Mouse (Mus musculus): Measurements from ENCODE around the gene Pycr2. TPM values are rescaled to one million over a fixed set of nuclear protein-coding genes. Genes with fewer than 3 reads are reported as not detected.

Pycr2 gene
- 10 to 100 TPM; 46.5 to 54.7 (median 50.7) TPM for total RNA-seq (2022)

DNA sequence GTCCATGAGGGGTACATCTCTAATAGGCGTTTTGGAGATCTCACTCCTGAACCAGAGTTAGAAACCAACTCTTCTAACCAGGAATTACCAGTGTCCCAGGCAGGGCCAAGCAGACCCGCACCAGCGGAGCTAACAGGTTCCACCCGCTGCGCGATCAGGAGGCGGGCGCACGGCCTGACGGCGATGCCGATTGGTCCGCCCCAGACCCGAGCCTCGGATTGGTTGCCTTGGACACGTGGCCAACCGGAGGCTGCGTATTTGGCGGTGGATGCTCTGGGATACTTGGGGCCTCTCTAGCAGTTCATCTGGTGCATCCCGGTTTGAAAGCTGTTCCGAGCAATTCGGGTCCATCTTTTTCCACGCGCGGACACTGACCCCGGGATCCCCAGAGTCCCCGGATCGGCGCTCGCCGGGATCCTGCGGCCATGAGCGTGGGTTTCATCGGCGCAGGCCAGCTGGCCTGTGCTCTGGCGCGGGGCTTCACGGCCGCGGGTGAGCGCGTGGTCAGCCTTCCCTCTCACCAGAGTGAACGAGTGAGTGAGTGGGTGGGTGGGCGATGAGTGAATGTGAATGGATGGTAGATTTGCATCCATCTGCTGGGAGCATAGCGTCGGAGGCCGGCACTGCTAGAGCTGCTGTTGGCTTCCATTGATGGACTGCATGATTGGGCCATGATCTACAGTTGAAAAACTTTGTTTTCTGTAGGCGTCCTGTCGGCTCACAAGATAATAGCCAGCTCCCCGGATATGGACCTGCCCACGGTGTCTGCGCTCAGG is at the start of gene Pycr2:
Gene Pycr2 (plus strand): TSS at position 255 of the 776 bp plus-strand sequence.
- DNase-seq, result peak; percentile 91

GRCm38 (mm10) chr1:180858763-180859162 is 45.3 kb upstream of the Pycr2 start:
- DNase-seq, result no peak

DNA sequence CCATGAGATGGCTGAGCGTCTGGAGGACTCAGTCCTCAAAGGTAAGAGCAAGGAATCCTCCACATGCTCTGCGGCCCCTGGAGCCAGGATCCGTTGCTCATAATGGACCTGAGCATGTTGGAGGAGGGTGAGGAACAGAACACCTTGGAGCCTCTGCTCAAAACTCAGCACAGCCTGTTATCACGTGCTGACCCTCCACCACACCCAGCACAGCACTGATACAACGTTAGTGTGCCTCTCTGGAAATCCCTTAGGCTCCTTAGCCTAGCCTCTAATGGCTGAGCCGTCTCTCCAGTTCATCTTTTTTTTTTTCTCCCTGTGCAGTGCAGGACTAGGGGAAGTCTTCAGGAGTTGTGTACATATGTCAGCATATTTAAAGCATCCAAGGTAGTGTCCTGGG is 44.1 kb upstream of the Pycr2 start:
- DNase-seq, result no peak

- DNase-seq, result no peak
Measured at GRCm38 (mm10) chr1:180863606-180864005, 40.5 kb upstream of the Pycr2 start.

GRCm38 (mm10) chr1:180866001-180866400 is 38.1 kb upstream of the Pycr2 start:
- no peak for DNase-seq

DNA sequence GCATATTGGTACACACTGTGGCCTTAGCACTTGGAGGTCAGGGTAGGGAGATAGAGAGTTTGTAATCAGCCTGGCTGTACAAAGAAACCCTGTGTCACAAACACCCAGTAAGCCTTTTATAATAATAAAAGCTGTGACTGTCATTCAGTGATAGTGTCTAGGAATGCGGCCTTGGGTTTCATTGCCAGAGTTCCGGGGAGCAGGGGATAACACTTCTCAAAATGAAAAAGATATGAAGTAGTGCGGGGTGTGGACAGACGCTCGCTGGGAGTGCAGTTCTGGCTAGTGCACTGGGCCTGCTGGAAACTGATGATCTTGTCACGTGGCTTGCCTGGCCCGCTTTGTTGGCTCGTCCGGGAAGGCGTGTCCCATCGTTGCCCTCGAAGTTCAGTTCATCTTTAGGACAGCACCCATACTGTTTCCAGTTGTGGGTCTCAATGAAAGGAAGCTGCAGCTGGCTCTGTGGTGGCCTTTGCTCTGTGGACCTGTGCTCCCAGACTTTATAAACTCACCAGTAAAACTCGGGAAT is 33.9 kb upstream of the Pycr2 start:
- DNase-seq, result no peak

DNA sequence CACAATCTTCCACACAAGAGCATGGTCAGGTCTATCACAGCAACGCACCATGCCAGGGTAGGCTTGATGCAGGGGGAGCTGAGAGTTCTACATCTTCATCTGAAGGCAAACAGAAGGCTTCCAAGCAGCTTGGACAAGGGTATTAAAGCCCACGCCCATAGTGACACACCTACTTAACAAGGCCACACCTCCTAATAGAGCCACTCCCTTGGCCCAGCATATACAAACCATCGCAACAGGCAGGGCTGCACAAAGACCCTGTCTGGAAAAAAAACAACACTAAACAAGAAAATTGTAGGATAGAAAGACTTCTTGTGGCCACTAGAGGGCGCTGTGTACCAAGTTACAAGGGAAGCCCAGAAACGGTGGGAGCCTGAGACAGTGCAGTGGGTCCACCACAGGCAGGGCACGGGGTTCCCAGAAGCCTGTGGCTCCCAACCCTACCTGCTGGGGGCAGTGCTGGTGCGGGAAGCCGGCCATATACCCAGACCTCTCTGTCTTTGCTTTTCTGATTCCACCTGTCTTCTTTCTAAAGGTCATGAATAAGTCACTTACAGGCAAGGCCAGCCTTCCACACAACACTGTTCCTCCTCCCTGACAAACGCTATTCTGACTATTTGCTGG is 30.1 kb upstream of the Pycr2 start:
- no peak for DNase-seq

GRCm38 (mm10) chr1:180874615-180875014 is 29.5 kb upstream of the Pycr2 start:
- peak; percentile 59 for DNase-seq

DNA sequence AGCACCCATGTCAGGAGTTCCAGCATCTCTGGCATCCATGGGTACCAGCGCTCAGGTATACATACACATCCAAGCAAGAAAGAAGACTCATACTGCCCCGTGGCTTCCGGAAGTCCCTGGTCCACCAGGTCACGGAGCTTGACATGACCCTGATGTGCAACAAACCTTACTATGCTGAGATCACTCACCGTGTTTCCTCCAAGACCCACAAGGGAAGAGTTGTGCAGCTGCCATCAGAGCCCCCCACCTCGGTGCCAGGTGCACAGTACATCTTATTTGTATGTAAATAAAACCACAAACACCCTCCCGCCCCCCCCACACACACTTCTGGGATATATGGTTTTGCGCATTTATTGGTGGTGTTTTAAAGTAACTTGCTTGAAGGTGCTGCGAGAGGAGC is 29.0 kb upstream of the Pycr2 start:
- DNase-seq, result no peak

- no peak for DNase-seq
Measured at GRCm38 (mm10) chr1:180877466-180877865, 26.6 kb upstream of the Pycr2 start.

DNA sequence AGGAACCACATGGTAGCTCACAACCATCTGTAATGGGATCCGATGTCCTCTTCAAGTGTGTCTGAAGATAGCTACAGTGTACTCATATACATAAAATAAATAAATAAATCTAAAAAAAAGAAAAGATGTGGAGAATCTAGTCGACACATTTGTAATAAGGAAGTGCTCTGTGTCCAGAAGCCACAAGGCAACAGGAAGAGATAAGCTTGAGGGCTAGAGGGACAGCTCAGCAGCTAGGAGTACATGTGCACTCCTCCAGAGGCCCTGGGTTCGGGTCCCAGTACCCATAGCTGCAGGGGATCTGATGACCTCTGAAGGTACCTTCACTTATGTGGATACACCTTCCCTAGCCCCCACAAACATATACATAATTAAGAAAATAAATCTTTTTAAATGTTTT is 22.3 kb upstream of the Pycr2 start:
- DNase-seq, result no peak

DNA sequence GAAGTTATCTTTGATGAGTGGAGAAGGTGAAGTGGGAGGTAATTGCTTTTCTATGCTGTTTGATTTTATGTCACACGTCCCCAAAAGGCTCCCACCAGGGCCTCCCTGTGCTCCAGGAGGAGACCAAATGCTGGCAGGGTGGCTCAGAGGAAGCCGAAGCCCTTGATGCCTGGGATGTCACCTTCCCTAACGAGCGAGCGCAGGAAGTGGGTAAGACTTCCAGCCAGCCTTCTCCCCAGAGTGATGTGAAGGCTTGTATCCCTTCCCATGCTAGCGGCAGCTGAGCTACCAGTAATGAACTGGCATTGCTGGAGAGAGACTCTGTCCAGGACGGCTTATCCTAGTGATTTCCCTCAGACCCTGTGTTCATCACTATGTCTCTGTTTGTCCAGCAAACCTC is 20.4 kb upstream of the Pycr2 start:
- no peak for DNase-seq

DNA sequence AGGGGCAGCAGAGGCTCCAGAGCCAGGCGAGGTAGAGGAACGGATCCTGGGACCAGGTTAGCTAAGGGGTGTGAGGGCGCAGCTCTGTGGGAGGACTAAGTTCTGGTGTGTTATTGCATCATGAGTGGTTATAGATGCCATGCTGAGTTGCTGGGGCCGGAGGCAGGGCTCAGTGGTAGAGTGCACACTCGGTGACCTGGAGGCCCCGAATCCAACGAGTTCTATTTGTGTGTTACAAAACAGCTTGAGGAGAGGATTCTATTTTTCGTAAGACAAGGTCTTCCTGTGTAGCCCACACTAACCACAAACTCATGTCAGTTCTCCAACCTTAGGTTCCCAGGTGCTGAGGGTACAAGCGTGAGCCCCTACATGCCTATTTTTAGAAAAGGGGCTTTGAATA is 19.6 kb upstream of the Pycr2 start:
- no peak for DNase-seq

- DNase-seq, result peak; percentile 82
Measured at GRCm38 (mm10) chr1:180888556-180889042, 15.5 kb upstream of the Pycr2 start.

GRCm38 (mm10) chr1:180889172-180889571 is 14.9 kb upstream of the Pycr2 start:
- DNase-seq, result no peak

DNA sequence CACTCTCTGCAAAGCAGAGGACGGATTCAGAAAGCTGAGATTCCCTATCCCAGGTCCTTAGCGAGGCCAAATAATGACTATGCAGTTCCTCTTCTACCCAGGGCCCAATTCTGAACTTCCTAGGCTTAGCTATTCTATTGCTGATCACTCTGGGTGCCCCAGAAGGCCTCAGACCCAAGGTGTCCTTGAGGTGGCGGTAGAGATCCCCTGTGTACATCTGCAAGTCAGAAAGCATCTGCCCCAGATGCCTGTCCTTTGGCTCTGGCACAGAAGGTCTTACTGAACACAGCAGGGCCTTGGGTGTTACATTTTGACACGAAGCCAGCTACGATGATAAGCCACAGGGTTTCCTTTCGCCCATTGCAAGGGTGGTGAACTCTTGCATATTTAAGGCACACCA is 14.3 kb upstream of the Pycr2 start:
- DNase-seq, result peak; percentile 65

GRCm38 (mm10) chr1:180892808-180893207 is 11.3 kb upstream of the Pycr2 start, which contains the start of gene Lefty2:
Lefty2 (plus strand) TSS chr1:180893108.
- DNase-seq, result no peak

GRCm38 (mm10) chr1:180894088-180894987 is 9.8 kb upstream of the Pycr2 start:
- DNase-seq, result peak; percentile 37

- DNase-seq, result no peak
Measured at GRCm38 (mm10) chr1:180901107-180901506, 3.0 kb upstream of the Pycr2 start.

GRCm38 (mm10) chr1:180902915-180903314 is 1.2 kb upstream of the Pycr2 start:
- no peak for DNase-seq

DNA sequence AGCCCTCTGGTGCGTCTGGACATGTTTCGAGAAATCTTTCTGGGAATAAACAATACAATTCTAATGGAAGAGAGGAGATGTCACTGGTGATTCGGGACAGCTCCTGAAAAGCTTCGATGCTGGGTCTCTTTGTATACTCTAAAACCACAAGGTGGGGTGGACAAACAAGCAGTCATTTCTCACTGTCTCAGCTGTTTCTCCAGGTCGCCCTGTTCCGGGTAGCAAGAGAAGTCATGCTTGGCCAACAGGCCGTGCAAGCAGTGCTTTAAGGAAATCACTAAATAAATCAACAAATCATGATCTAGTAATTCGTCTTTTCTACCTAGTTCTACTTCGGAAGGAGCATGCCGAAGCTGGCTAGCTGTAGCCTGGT is 441 bp upstream of the Pycr2 start:
- DNase-seq, result no peak

DNA sequence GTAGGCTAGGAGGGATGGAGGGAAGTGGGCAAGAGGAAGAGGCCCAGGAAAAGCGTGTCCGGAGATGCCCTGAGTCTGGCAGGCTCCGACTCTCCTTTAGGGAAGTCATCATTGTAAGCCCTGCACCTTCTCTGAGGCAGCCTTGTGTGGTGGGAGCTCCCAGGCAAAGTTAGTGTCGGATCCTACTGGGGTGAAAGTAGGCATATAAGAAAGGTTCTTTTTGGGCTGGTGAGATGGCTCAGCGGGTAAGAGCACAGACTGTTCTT is 655 bp downstream of the Pycr2 start:
- no peak for DNase-seq

- DNase-seq, result no peak
Measured at GRCm38 (mm10) chr1:180905307-180905706, 1.2 kb downstream of the Pycr2 start.
